Mouse (Mus musculus): ENCODE measurements around the gene Grap. TPM values are rescaled to one million over a fixed set of nuclear protein-coding genes. Genes with fewer than 3 reads are reported as not detected.

Gene Grap
- polyA plus RNA-seq, 1 experiment from 2014 or later: 4.7 TPM

DNA sequence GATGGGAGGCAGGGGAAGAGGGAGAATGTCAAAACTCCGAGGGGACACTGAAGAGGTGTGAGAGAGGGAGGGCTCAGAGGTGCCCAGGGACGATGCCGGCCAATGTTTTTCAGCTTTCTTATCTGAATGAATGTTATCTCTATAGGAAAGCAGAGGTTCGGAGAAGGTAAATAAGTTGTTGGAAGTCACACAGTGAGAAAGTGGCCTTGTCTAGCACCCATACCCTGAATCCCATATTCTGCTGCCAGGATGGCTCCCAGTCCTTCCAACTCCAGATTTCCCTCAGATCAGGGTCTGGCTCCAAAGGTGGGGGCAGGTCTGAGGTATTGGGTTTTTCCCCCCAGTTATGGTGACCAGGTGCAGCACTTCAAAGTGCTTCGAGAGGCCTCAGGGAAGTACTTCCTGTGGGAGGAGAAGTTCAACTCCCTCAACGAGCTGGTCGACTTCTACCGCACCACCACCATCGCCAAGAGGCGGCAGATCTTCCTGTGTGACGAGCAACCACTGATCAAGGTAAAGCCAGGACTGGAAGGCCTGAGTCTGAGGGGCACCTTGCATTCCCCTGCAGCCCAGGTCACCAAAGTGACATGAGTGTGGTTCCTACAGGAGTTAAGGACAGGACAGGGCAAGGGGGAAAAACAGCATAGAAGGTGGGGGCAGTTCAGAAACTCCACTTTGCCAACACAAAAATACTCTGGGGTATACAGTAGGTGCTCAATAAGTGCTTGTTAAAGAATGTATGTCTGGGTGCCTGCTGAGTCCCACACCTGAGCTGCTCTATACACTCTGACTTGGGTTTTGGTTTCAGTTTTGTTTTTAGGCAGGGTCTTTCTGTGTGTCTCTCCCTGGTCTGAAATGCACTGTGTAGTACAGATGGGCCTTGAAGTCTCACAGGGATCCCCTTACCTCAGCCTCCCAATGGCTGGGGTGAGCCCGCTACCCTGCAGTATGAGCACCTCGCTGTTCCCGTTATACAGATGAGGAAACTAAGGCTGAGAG lies 16.7 kb downstream of the Grap start:
- 0 out of 2 replicates have a peak, but pooled peaks cover 4% of the 10 kb centered on the region for H3K4me1 ChIP-seq (ENCODE audit: control insufficient read depth, insufficient read depth, low read length)
- no peaks in the 10 kb centered on the region for H3K36me3 ChIP-seq (ENCODE audit: control insufficient read depth, insufficient read depth, low read length)
- no peak overlapping the region for H3K9ac ChIP-seq (replicated peaks; ENCODE audit: low read depth, low read length)
- H3K27me3 ChIP-seq (ENCODE audit: control insufficient read depth, insufficient read depth, low read length): no peaks in the 10 kb centered on the region
- 80% methylated on average over 14 of the region's 14 CpGs for WGBS
- H3K4me2 ChIP-seq (ENCODE audit: low read depth, low read length): no peak overlapping the region
- H3K4me3 ChIP-seq (ENCODE audit: low read depth, low read length): no peak overlapping the region
- H3K9me3 ChIP-seq (ENCODE audit: control insufficient read depth, low read length): no peaks in the 10 kb centered on the region
- no peak overlapping the region for H3K27ac ChIP-seq (ENCODE audit: low read depth, low read length)
- no peak for ATAC-seq (ENCODE audit: low read depth)

DNA sequence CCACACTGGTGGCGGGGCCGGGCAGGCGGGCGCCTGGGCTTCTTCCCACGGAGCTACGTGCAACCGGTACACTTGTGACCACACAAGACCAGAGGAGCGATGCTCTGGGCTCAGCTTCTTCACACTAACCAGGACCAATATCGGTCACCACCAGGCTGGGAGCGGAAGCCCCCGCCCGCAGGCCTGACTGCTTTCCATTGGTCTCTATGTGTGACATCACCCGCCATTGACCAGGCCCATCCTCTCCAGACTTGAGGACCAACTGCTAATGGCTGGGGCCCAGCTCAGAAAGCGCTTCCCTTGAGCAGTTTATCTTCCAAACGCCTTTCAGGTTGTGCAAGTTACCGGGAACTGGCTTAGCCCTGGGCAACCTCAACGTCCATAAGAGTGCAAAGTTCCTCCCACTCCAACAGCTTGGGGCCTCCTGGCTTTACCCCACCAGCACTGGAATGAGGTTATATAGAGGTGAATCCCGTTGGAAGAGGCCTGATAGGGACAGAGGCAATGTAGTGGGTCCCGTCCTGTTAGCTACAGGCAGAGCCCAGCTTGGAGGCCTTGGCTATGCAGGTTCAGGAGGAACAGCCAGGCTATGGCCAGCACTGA lies 18.8 kb downstream of the Grap start:
- no peaks in the 10 kb centered on the region for H3K36me3 ChIP-seq (ENCODE audit: control insufficient read depth, insufficient read depth, low read length)
- 60% methylated on average over 19 of the region's 19 CpGs for WGBS
- no peaks in the 10 kb centered on the region for H3K27me3 ChIP-seq (ENCODE audit: control insufficient read depth, insufficient read depth, low read length)
- H3K4me2 ChIP-seq (ENCODE audit: low read depth, low read length): no peak overlapping the region
- H3K4me3 ChIP-seq (ENCODE audit: low read depth, low read length): no peak overlapping the region
- 0 out of 2 replicates have a peak, but pooled peaks cover 4% of the 10 kb centered on the region for H3K4me1 ChIP-seq (ENCODE audit: control insufficient read depth, insufficient read depth, low read length)
- no peak overlapping the region for H3K27ac ChIP-seq (ENCODE audit: low read depth, low read length)
- no peaks in the 10 kb centered on the region for H3K9me3 ChIP-seq (ENCODE audit: control insufficient read depth, low read length)
- ATAC-seq (ENCODE audit: low read depth): no peak
- no peak overlapping the region for H3K9ac ChIP-seq (replicated peaks; ENCODE audit: low read depth, low read length)

DNA sequence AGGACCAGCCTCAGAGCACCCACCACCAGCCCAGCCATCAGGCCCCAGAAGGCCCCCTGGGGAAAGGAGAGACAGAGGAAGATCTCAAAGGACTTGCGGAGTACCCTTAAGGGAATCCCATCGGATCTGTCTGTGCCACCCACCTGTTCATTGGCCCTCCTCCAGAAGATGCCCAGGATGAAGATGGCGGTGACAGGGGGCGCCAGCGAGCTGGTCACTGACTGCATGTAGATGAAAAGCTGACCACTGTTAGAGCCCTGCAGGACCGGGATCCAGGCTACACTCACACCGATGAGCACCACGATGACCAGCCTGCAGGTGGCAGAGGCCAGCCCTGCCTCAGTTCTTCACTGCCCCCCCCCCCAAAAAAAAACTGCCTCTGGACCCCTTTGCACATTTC lies 20.6 kb downstream of the Grap start:
- no peak for ATAC-seq (ENCODE audit: low read depth)
- H3K4me2 ChIP-seq (ENCODE audit: low read depth, low read length): no peak overlapping the region
- WGBS: 25% methylated on average over 8 of the region's 8 CpGs
- H3K27me3 ChIP-seq (ENCODE audit: control insufficient read depth, insufficient read depth, low read length): no peaks in the 10 kb centered on the region
- H3K36me3 ChIP-seq (ENCODE audit: control insufficient read depth, insufficient read depth, low read length): no peaks in the 10 kb centered on the region
- 0 out of 2 replicates have a peak, but pooled peaks cover 4% of the 10 kb centered on the region for H3K4me1 ChIP-seq (ENCODE audit: control insufficient read depth, insufficient read depth, low read length)
- no peak overlapping the region for H3K9ac ChIP-seq (replicated peaks; ENCODE audit: low read depth, low read length)
- no peaks in the 10 kb centered on the region for H3K9me3 ChIP-seq (ENCODE audit: control insufficient read depth, low read length)
- H3K4me3 ChIP-seq (ENCODE audit: low read depth, low read length): no peak overlapping the region
- no peak overlapping the region for H3K27ac ChIP-seq (ENCODE audit: low read depth, low read length)

DNA sequence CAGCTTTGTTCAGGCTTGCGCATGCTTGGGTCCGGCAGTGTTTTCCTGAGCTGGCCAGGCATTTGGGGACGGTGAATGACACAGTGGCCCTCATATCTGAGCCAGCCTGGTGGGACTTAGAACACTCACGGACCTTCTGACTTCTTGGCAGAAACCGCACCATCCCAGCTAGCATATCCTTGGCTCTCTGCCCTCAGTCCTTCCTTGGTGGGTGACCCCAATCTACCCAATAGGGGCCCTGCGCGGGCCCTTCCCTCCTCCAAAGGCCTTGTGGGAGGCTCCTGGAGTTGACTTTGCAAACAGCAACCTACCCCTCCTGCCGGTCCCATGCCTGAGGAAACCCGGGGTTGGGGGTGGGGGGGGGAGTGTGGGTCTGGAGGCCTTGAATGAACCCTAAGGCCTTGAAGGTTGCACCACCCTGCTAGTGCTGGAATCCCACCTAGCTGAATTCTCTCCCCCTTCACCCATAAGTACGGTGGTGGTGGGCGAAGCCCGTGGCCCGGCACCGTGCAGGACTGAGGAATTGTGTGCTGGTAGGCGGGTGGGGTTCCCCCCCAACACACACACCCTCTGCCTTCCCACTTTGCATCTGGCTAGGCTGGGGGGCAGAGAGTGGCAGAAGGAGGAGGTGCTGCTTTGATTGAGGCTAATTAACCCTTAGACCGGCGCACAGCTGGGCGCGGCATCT lies 21.2 kb downstream of the Grap start:
- Histone ChIP-seq H3K27ac (ENCODE audit: low read depth, low read length) (no peak overlapping the region), H3K4me2 (ENCODE audit: low read depth, low read length) (no peak overlapping the region), H3K36me3 (ENCODE audit: control insufficient read depth, insufficient read depth, low read length) (no peaks in the 10 kb centered on the region), H3K4me3 (ENCODE audit: low read depth, low read length) (no peak overlapping the region), H3K9me3 (ENCODE audit: control insufficient read depth, low read length) (no peaks in the 10 kb centered on the region), H3K4me1 (ENCODE audit: control insufficient read depth, insufficient read depth, low read length) (0 out of 2 replicates have a peak, but pooled peaks cover 4% of the 10 kb centered on the region), H3K9ac (replicated peaks; ENCODE audit: low read depth, low read length) (no peak overlapping the region; the same call in 1 of the 2 replicates), H3K27me3 (ENCODE audit: control insufficient read depth, insufficient read depth, low read length) (no peaks in the 10 kb centered on the region)
- WGBS: 17% methylated on average over 19 of the region's 19 CpGs
- ATAC-seq (ENCODE audit: low read depth): no peak

DNA sequence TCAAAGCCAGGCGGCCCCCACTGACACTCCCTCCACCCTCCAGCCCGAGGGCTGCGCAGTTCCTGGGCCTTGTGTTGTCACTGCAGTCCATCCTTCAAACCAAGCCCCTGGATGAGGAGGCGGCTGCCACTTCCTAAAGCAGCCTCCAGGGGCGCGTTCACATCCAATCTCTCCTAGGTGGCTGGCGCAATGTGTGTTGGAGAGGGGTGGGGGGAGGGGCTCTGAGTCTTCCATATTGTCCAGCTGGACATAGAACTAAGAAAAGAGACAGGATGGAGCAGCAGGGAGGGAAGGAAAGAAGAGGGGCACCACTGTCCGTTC lies 21.7 kb downstream of the Grap start:
- ATAC-seq (ENCODE audit: low read depth): peak; percentile 68; the same call in 1 of the 2 replicates
- Histone ChIP-seq H3K4me1 (ENCODE audit: control insufficient read depth, insufficient read depth, low read length) (0 out of 2 replicates have a peak, but pooled peaks cover 4% of the 10 kb centered on the region), H3K27ac (ENCODE audit: low read depth, low read length) (no peak overlapping the region), H3K9me3 (ENCODE audit: control insufficient read depth, low read length) (no peaks in the 10 kb centered on the region), H3K9ac (replicated peaks; ENCODE audit: low read depth, low read length) (no peak overlapping the region; the same call in 1 of the 2 replicates), H3K27me3 (ENCODE audit: control insufficient read depth, insufficient read depth, low read length) (no peaks in the 10 kb centered on the region), H3K4me3 (ENCODE audit: low read depth, low read length) (no peak overlapping the region), H3K4me2 (ENCODE audit: low read depth, low read length) (no peak overlapping the region), H3K36me3 (ENCODE audit: control insufficient read depth, insufficient read depth, low read length) (no peaks in the 10 kb centered on the region)
- WGBS: 2% methylated on average over 8 of the region's 8 CpGs

DNA sequence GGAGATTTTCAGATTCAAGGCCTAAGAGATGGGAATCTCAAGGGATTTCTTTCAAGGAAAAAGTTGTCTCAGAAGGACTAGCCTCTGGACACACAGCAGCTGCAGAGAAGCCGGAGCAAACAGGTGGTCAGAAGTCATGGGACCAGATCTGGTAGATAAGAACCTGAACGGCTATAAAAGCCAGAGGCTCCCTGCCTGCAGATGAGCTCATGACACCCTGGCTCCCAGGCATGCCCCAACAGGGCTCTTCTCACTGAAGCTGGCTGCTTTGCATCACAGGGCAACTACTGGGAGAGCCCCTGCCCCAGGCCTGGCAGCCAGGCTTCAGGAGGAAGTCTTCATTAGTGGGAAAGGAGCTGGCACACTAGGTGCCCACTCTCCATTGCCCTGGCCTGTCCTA lies 22.3 kb downstream of the Grap start:
- Histone ChIP-seq H3K36me3 (ENCODE audit: control insufficient read depth, insufficient read depth, low read length) (no peaks in the 10 kb centered on the region), H3K9ac (replicated peaks; ENCODE audit: low read depth, low read length) (no peak overlapping the region), H3K4me3 (ENCODE audit: low read depth, low read length) (no peak overlapping the region), H3K4me1 (ENCODE audit: control insufficient read depth, insufficient read depth, low read length) (0 out of 2 replicates have a peak, but pooled peaks cover 4% of the 10 kb centered on the region), H3K27ac (ENCODE audit: low read depth, low read length) (no peak overlapping the region), H3K27me3 (ENCODE audit: control insufficient read depth, insufficient read depth, low read length) (no peaks in the 10 kb centered on the region), H3K4me2 (ENCODE audit: low read depth, low read length) (no peak overlapping the region), H3K9me3 (ENCODE audit: control insufficient read depth, low read length) (no peaks in the 10 kb centered on the region)
- 58% methylated on average over 2 of the region's 2 CpGs for WGBS
- ATAC-seq (ENCODE audit: low read depth): no peak

DNA sequence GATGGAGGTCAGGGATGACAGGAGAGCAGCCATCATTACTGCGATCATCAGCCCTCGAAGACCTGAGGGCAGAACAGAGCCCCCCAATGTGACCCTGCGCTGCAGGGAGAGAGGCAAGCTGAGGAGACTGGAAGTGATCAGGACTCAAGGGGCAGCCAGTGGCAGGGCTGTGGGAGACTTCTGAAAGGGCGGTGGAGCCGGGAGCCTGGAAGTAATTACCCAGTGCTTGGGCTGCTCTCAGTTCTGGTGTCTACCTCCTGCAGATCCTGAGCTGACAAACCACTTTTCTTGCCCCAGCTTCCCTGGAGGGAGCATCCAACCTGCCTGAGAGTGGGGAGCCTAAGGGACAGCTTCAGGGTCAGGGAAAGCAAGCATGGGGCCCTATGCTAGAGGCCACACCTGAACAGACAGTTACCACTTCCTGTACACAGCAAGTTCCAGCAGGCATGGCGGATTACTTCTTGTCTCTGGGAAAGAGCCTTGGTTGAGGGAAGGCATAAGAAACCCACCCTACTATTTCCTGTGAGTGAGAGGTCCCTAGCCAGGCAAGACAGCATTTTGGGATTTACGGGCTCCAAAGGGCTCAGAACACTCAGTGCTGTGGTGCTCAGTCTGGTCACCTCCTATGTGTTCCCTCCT lies 23.3 kb downstream of the Grap start:
- Histone ChIP-seq H3K4me2 (ENCODE audit: low read depth, low read length) (no peak overlapping the region), H3K9ac (replicated peaks; ENCODE audit: low read depth, low read length) (no peak overlapping the region), H3K27me3 (ENCODE audit: control insufficient read depth, insufficient read depth, low read length) (no peaks in the 10 kb centered on the region), H3K9me3 (ENCODE audit: control insufficient read depth, low read length) (no peaks in the 10 kb centered on the region), H3K36me3 (ENCODE audit: control insufficient read depth, insufficient read depth, low read length) (no peaks in the 10 kb centered on the region), H3K4me1 (ENCODE audit: control insufficient read depth, insufficient read depth, low read length) (0 out of 2 replicates have a peak, but pooled peaks cover 4% of the 10 kb centered on the region), H3K4me3 (ENCODE audit: low read depth, low read length) (no peak overlapping the region), H3K27ac (ENCODE audit: low read depth, low read length) (no peak overlapping the region)
- WGBS: 64% methylated on average over 7 of the region's 7 CpGs
- ATAC-seq (ENCODE audit: low read depth): no peak

DNA sequence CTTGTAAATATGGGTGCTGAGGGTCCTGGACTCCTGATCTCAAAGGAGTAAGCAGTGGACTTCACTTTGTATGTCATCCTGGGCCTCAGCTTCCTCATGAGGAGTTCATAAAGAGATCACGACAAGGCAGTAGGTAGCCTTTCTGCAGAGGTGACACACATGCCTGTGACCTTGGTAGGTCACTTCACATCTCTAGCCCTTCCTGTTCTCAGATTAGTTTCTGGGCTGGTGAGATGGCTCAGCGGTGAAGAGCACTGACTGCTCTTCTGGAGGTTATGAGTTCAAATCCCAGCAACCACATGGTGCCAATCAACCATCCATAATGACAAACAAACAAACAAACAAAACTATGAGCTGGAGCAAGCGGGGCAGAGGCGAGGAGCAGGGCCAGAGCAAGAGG lies 24.6 kb downstream of the Grap start:
- Histone ChIP-seq H3K9ac (replicated peaks; ENCODE audit: low read depth, low read length) (no peak overlapping the region), H3K27ac (ENCODE audit: low read depth, low read length) (no peak overlapping the region), H3K36me3 (ENCODE audit: control insufficient read depth, insufficient read depth, low read length) (no peaks in the 10 kb centered on the region), H3K4me2 (ENCODE audit: low read depth, low read length) (no peak overlapping the region), H3K4me1 (ENCODE audit: control insufficient read depth, insufficient read depth, low read length) (0 out of 2 replicates have a peak, but pooled peaks cover 4% of the 10 kb centered on the region), H3K9me3 (ENCODE audit: control insufficient read depth, low read length) (no peaks in the 10 kb centered on the region), H3K27me3 (ENCODE audit: control insufficient read depth, insufficient read depth, low read length) (no peaks in the 10 kb centered on the region), H3K4me3 (ENCODE audit: low read depth, low read length) (no peak overlapping the region)
- 85% methylated on average over 4 of the region's 4 CpGs for WGBS
- no peak for ATAC-seq (ENCODE audit: low read depth)

Data from neural tube, embryonic 14.5 days (tissue).